Mouse (Mus musculus): ENCODE measurements around the gene Kat5. TPM values are rescaled to one million over a fixed set of nuclear protein-coding genes. Genes with fewer than 3 reads are reported as not detected.

Kat5 gene
- polyA plus RNA-seq, 1 experiment: 46.4 TPM

- peak; percentile 29; the same call in 1 of the 2 replicates for TF ChIP-seq POLR2A (IDR thresholded peaks at IDR 0.05; ENCODE audit: low read depth, low read length)
- TF ChIP-seq CTCF (IDR thresholded peaks at IDR 0.05; ENCODE audit: borderline replicate concordance, insufficient read depth, low read length): no peak
- no peak overlapping the region for H3K4me3 ChIP-seq (ENCODE audit: insufficient read depth, low read length)
- no peak overlapping the region for H3K27ac ChIP-seq (ENCODE audit: insufficient read depth, low read length)
- H3K4me1 ChIP-seq (ENCODE audit: control insufficient read depth, insufficient read depth, low read length): no peaks in the 10 kb centered on the region
Observed at GRCm38 (mm10) chr19:5607705-5608410, 2.2 kb downstream of the Kat5 start.

GRCm38 (mm10) chr19:5606196-5606595, 3.8 kb downstream of the Kat5 start:
- TF ChIP-seq POLR2A (IDR thresholded peaks at IDR 0.05; ENCODE audit: low read depth, low read length): no peak
- no peak for TF ChIP-seq CTCF (IDR thresholded peaks at IDR 0.05; ENCODE audit: borderline replicate concordance, insufficient read depth, low read length)
- Histone ChIP-seq H3K4me1 (ENCODE audit: control insufficient read depth, insufficient read depth, low read length) (no peaks in the 10 kb centered on the region), H3K27ac (ENCODE audit: insufficient read depth, low read length) (no peak overlapping the region), H3K4me3 (ENCODE audit: insufficient read depth, low read length) (no peak overlapping the region)

- TF ChIP-seq POLR2A (IDR thresholded peaks at IDR 0.05; ENCODE audit: low read depth, low read length) (no peak), CTCF (IDR thresholded peaks at IDR 0.05; ENCODE audit: borderline replicate concordance, insufficient read depth, low read length) (no peak)
- no peak overlapping the region for H3K27ac ChIP-seq (ENCODE audit: insufficient read depth, low read length)
- H3K4me3 ChIP-seq (ENCODE audit: insufficient read depth, low read length): no peak overlapping the region
- no peaks in the 10 kb centered on the region for H3K4me1 ChIP-seq (ENCODE audit: control insufficient read depth, insufficient read depth, low read length)
Observed at GRCm38 (mm10) chr19:5605126-5605525, 4.9 kb downstream of the Kat5 start.

GRCm38 (mm10) chr19:5603664-5604063, 6.4 kb downstream of the Kat5 start:
- no peak overlapping the region for H3K27ac ChIP-seq (ENCODE audit: insufficient read depth, low read length)
- no peak for TF ChIP-seq CTCF (IDR thresholded peaks at IDR 0.05; ENCODE audit: borderline replicate concordance, insufficient read depth, low read length)
- TF ChIP-seq POLR2A (IDR thresholded peaks at IDR 0.05; ENCODE audit: low read depth, low read length): no peak
- H3K4me3 ChIP-seq (ENCODE audit: insufficient read depth, low read length): no peak overlapping the region
- H3K4me1 ChIP-seq (ENCODE audit: control insufficient read depth, insufficient read depth, low read length): no peaks in the 10 kb centered on the region

- TF ChIP-seq POLR2A (IDR thresholded peaks at IDR 0.05; ENCODE audit: low read depth, low read length) (peak; percentile 76), CTCF (IDR thresholded peaks at IDR 0.05; ENCODE audit: borderline replicate concordance, insufficient read depth, low read length) (no peak)
- Histone ChIP-seq H3K4me1 (ENCODE audit: control insufficient read depth, insufficient read depth, low read length) (no peaks in the 10 kb centered on the region), H3K4me3 (ENCODE audit: insufficient read depth, low read length) (peak within 1 kb of the TSS; percentile 68), H3K27ac (ENCODE audit: insufficient read depth, low read length) (no peak within 1 kb of the TSS)
Observed at GRCm38 (mm10) chr19:5601752-5602541, 8.1 kb downstream of the Kat5 start, which contains the start of gene Rnaseh2c. TSS of gene Rnaseh2c (plus strand) at chr19:5601873.

- Histone ChIP-seq H3K4me1 (ENCODE audit: control insufficient read depth, insufficient read depth, low read length) (no peaks in the 10 kb centered on the region), H3K4me3 (ENCODE audit: insufficient read depth, low read length) (no peak overlapping the region), H3K27ac (ENCODE audit: insufficient read depth, low read length) (no peak overlapping the region)
- TF ChIP-seq POLR2A (IDR thresholded peaks at IDR 0.05; ENCODE audit: low read depth, low read length) (no peak), CTCF (IDR thresholded peaks at IDR 0.05; ENCODE audit: borderline replicate concordance, insufficient read depth, low read length) (no peak)
Observed at GRCm38 (mm10) chr19:5599224-5599623, 10.8 kb downstream of the Kat5 start.

GRCm38 (mm10) chr19:5591888-5592287, 18.1 kb downstream of the Kat5 start:
- H3K27ac ChIP-seq (ENCODE audit: insufficient read depth, low read length): no peak overlapping the region
- H3K4me1 ChIP-seq (ENCODE audit: control insufficient read depth, insufficient read depth, low read length): no peaks in the 10 kb centered on the region
- TF ChIP-seq CTCF (IDR thresholded peaks at IDR 0.05; ENCODE audit: borderline replicate concordance, insufficient read depth, low read length): no peak
- no peak for TF ChIP-seq POLR2A (IDR thresholded peaks at IDR 0.05; ENCODE audit: low read depth, low read length)
- no peak overlapping the region for H3K4me3 ChIP-seq (ENCODE audit: insufficient read depth, low read length)

GRCm38 (mm10) chr19:5589159-5589558, 20.9 kb downstream of the Kat5 start:
- no peak overlapping the region for H3K4me3 ChIP-seq (ENCODE audit: insufficient read depth, low read length)
- H3K27ac ChIP-seq (ENCODE audit: insufficient read depth, low read length): no peak overlapping the region
- TF ChIP-seq POLR2A (IDR thresholded peaks at IDR 0.05; ENCODE audit: low read depth, low read length) (no peak), CTCF (IDR thresholded peaks at IDR 0.05; ENCODE audit: borderline replicate concordance, insufficient read depth, low read length) (no peak)
- H3K4me1 ChIP-seq (ENCODE audit: control insufficient read depth, insufficient read depth, low read length): no peaks in the 10 kb centered on the region

GRCm38 (mm10) chr19:5581995-5582394, 28.0 kb downstream of the Kat5 start:
- no peak overlapping the region for H3K27ac ChIP-seq (ENCODE audit: insufficient read depth, low read length)
- no peaks in the 10 kb centered on the region for H3K4me1 ChIP-seq (ENCODE audit: control insufficient read depth, insufficient read depth, low read length)
- TF ChIP-seq CTCF (IDR thresholded peaks at IDR 0.05; ENCODE audit: borderline replicate concordance, insufficient read depth, low read length): no peak
- no peak overlapping the region for H3K4me3 ChIP-seq (ENCODE audit: insufficient read depth, low read length)

GRCm38 (mm10) chr19:5580776-5581175, 29.3 kb downstream of the Kat5 start:
- H3K27ac ChIP-seq (ENCODE audit: insufficient read depth, low read length): no peak overlapping the region
- H3K4me1 ChIP-seq (ENCODE audit: control insufficient read depth, insufficient read depth, low read length): no peaks in the 10 kb centered on the region

More at GRCm38 (mm10) chr19:5580776-5581175, 29.3 kb downstream of the Kat5 start:
- no peak overlapping the region for H3K4me3 ChIP-seq (ENCODE audit: insufficient read depth, low read length)
- no peak for TF ChIP-seq CTCF (IDR thresholded peaks at IDR 0.05; ENCODE audit: borderline replicate concordance, insufficient read depth, low read length)
- TF ChIP-seq POLR2A (IDR thresholded peaks at IDR 0.05; ENCODE audit: low read depth, low read length): no peak

Measured in embryonic fibroblast, embryonic 13.5 days (primary cell).